Mouse (Mus musculus): ENCODE measurements at regions not wholly inside any gene's neighbourhood (a gene's known extent, or its start where the extent isn't known, plus 50 kb on each side); places are given as distances from the start of the nearest gene placed in this dataset.

- no peaks in the 10 kb centered on the region for H3K27me3 ChIP-seq (ENCODE audit: control insufficient read depth, insufficient read depth, low read length)
- TF ChIP-seq CTCF (IDR thresholded peaks at IDR 0.05; ENCODE audit: low read depth, low read length), result no peak
- no peak overlapping the region for H3K27ac ChIP-seq (replicated peaks; ENCODE audit: insufficient read depth, low read depth, low read length)
- H3K4me1 ChIP-seq (ENCODE audit: control insufficient read depth, insufficient read depth, low read length), result no peaks in the 10 kb centered on the region
- H3K4me3 ChIP-seq (ENCODE audit: insufficient read depth, low read depth, low read length), result no peak overlapping the region
- no peaks in the 10 kb centered on the region for H3K79me2 ChIP-seq (ENCODE audit: control insufficient read depth, insufficient read depth, low read length)
- no peaks in the 10 kb centered on the region for H3K36me3 ChIP-seq (ENCODE audit: control insufficient read depth, insufficient read depth, low read length)
- H3K9ac ChIP-seq (ENCODE audit: low read depth, low read length), result no peak overlapping the region
- DNase-seq (ENCODE audit: extremely low read depth, low read depth, low spot score), result peak; percentile 72
- 64% methylated on average over 7 of the region's 7 CpGs for WGBS
These were observed 608.4 kb upstream of the Cdh5 start for GRCm38 (mm10) chr8:103492914-103493517.

GRCm38 (mm10) chr8:103493932-103494493, 607.4 kb upstream of the Cdh5 start:
- H3K79me2 ChIP-seq (ENCODE audit: control insufficient read depth, insufficient read depth, low read length), result no peaks in the 10 kb centered on the region
- no peak overlapping the region for H3K27ac ChIP-seq (replicated peaks; ENCODE audit: insufficient read depth, low read depth, low read length)
- no peaks in the 10 kb centered on the region for H3K4me1 ChIP-seq (ENCODE audit: control insufficient read depth, insufficient read depth, low read length)
- TF ChIP-seq POLR2A (IDR thresholded peaks at IDR 0.05; ENCODE audit: extremely low read depth, insufficient read depth, low read length), result no peak
- TF ChIP-seq CTCF (IDR thresholded peaks at IDR 0.05; ENCODE audit: low read depth, low read length), result no peak
- WGBS, result 87% methylated on average over 4 of the region's 4 CpGs
- no peaks in the 10 kb centered on the region for H3K27me3 ChIP-seq (ENCODE audit: control insufficient read depth, insufficient read depth, low read length)
- no peak overlapping the region for H3K9ac ChIP-seq (ENCODE audit: low read depth, low read length)
- H3K36me3 ChIP-seq (ENCODE audit: control insufficient read depth, insufficient read depth, low read length), result no peaks in the 10 kb centered on the region
- DNase-seq (ENCODE audit: extremely low read depth, low read depth, low spot score), result no peak
- H3K4me3 ChIP-seq (ENCODE audit: insufficient read depth, low read depth, low read length), result no peak overlapping the region

DNA sequence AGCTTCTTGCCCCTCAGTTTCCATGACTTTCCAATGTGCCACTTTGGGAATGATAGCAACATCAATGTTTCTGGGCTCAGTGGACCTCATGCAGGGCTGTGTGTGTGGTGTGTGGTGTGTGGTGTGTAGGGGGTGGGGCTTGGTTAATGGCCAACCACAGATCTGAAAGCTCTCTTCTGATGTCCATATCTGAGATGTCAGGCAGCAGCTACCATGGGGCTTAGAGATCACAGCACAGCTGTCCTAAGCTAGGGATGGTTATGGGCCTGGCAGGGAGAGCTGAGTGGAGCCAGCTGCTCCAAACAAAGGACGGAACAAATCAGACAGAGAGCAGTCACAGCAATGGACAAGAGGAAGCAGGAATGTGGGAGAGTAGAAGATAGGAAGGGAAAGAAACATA, 606.8 kb upstream of the Cdh5 start:
- DNase-seq (ENCODE audit: extremely low read depth, low read depth, low spot score), result no peak
- H3K27ac ChIP-seq (replicated peaks; ENCODE audit: insufficient read depth, low read depth, low read length), result no peak overlapping the region
- WGBS, result 55% methylated on average over 1 of the region's 1 CpGs
- TF ChIP-seq CTCF (IDR thresholded peaks at IDR 0.05; ENCODE audit: low read depth, low read length), result no peak
- TF ChIP-seq POLR2A (IDR thresholded peaks at IDR 0.05; ENCODE audit: extremely low read depth, insufficient read depth, low read length), result no peak
- no peaks in the 10 kb centered on the region for H3K36me3 ChIP-seq (ENCODE audit: control insufficient read depth, insufficient read depth, low read length)
- H3K79me2 ChIP-seq (ENCODE audit: control insufficient read depth, insufficient read depth, low read length), result no peaks in the 10 kb centered on the region
- no peak overlapping the region for H3K9ac ChIP-seq (ENCODE audit: low read depth, low read length)
- H3K4me3 ChIP-seq (ENCODE audit: insufficient read depth, low read depth, low read length), result no peak overlapping the region
- no peaks in the 10 kb centered on the region for H3K4me1 ChIP-seq (ENCODE audit: control insufficient read depth, insufficient read depth, low read length)
- no peaks in the 10 kb centered on the region for H3K27me3 ChIP-seq (ENCODE audit: control insufficient read depth, insufficient read depth, low read length)

- H3K9ac ChIP-seq (ENCODE audit: low read depth, low read length), result no peak overlapping the region
- H3K27ac ChIP-seq (replicated peaks; ENCODE audit: insufficient read depth, low read depth, low read length), result no peak overlapping the region
- H3K4me1 ChIP-seq (ENCODE audit: control insufficient read depth, insufficient read depth, low read length), result no peaks in the 10 kb centered on the region; the same call in 1 of the 2 replicates
- no peaks in the 10 kb centered on the region for H3K27me3 ChIP-seq (ENCODE audit: control insufficient read depth, insufficient read depth, low read length)
- DNase-seq (ENCODE audit: extremely low read depth, low read depth, low spot score), result peak; percentile 82
- H3K4me3 ChIP-seq (ENCODE audit: insufficient read depth, low read depth, low read length), result no peak overlapping the region
- H3K79me2 ChIP-seq (ENCODE audit: control insufficient read depth, insufficient read depth, low read length), result no peaks in the 10 kb centered on the region
- WGBS, result 44% methylated on average over 2 of the region's 2 CpGs
- TF ChIP-seq CTCF (IDR thresholded peaks at IDR 0.05; ENCODE audit: low read depth, low read length), result no peak
- no peak for TF ChIP-seq POLR2A (IDR thresholded peaks at IDR 0.05; ENCODE audit: extremely low read depth, insufficient read depth, low read length)
- no peaks in the 10 kb centered on the region for H3K36me3 ChIP-seq (ENCODE audit: control insufficient read depth, insufficient read depth, low read length)
These were observed 600.1 kb upstream of the Cdh5 start for GRCm38 (mm10) chr8:103501328-103501727.

GRCm38 (mm10) chr8:103502991-103503767, 598.2 kb upstream of the Cdh5 start:
- DNase-seq (ENCODE audit: extremely low read depth, low read depth, low spot score), result no peak

GRCm38 (mm10) chr8:103506334-103506733, 595.1 kb upstream of the Cdh5 start:
- DNase-seq (ENCODE audit: extremely low read depth, low read depth, low spot score), result no peak
- WGBS, result 34% methylated on average over 6 of the region's 6 CpGs
- H3K79me2 ChIP-seq (ENCODE audit: control insufficient read depth, insufficient read depth, low read length), result no peaks in the 10 kb centered on the region

More at GRCm38 (mm10) chr8:103502991-103503767, 598.2 kb upstream of the Cdh5 start:
- Histone ChIP-seq H3K4me3 (ENCODE audit: insufficient read depth, low read depth, low read length) (no peak overlapping the region), H3K79me2 (ENCODE audit: control insufficient read depth, insufficient read depth, low read length) (no peaks in the 10 kb centered on the region), H3K27ac (replicated peaks; ENCODE audit: insufficient read depth, low read depth, low read length) (no peak overlapping the region), H3K27me3 (ENCODE audit: control insufficient read depth, insufficient read depth, low read length) (no peaks in the 10 kb centered on the region), H3K4me1 (ENCODE audit: control insufficient read depth, insufficient read depth, low read length) (no peaks in the 10 kb centered on the region; the same call in 1 of the 2 replicates), H3K36me3 (ENCODE audit: control insufficient read depth, insufficient read depth, low read length) (no peaks in the 10 kb centered on the region), H3K9ac (ENCODE audit: low read depth, low read length) (no peak overlapping the region)
- 85% methylated on average over 9 of the region's 9 CpGs for WGBS
- TF ChIP-seq POLR2A (IDR thresholded peaks at IDR 0.05; ENCODE audit: extremely low read depth, insufficient read depth, low read length) (no peak), CTCF (IDR thresholded peaks at IDR 0.05; ENCODE audit: low read depth, low read length) (no peak)

More at GRCm38 (mm10) chr8:103506334-103506733, 595.1 kb upstream of the Cdh5 start:
- Histone ChIP-seq H3K27ac (replicated peaks; ENCODE audit: insufficient read depth, low read depth, low read length) (no peak overlapping the region), H3K27me3 (ENCODE audit: control insufficient read depth, insufficient read depth, low read length) (no peaks in the 10 kb centered on the region), H3K36me3 (ENCODE audit: control insufficient read depth, insufficient read depth, low read length) (no peaks in the 10 kb centered on the region), H3K4me1 (ENCODE audit: control insufficient read depth, insufficient read depth, low read length) (no peaks in the 10 kb centered on the region; the same call in 1 of the 2 replicates), H3K4me3 (ENCODE audit: insufficient read depth, low read depth, low read length) (no peak overlapping the region), H3K9ac (ENCODE audit: low read depth, low read length) (no peak overlapping the region)
- TF ChIP-seq POLR2A (IDR thresholded peaks at IDR 0.05; ENCODE audit: extremely low read depth, insufficient read depth, low read length) (no peak), CTCF (IDR thresholded peaks at IDR 0.05; ENCODE audit: low read depth, low read length) (no peak)
